Mouse (Mus musculus) left cerebral cortex, adult 11 months (tissue): ENCODE measurements at regions not wholly inside any gene's neighbourhood (a gene's known extent, or its start where the extent isn't known, plus 50 kb on each side); places are given as distances from the start of the nearest gene placed in this dataset.

Experiments used
- DNase-seq: peaks from one replicate; pipeline ENCODE4 v3.0.0; 2022; ENCODE audit warnings: low spot score

DNA sequence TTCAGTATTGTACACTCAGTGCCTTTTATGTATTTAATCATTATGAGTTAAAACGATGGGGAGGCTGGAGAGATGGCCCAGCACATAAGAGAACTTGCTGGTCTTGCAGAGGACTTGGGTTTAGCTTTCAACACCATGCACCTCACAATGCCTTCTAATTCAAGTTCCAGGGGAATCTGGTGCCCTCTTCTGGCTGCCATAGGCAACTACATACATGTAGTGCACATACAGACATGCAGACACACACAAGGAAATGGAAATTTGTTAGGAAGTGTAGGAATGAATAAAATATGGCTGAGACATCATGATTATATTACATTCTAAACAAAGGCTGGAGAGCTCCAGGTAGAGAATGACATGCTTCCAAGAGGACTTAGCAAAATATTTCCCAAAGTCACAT is 251.4 kb downstream of the Hivep2 start:
- no peak for DNase-seq

DNA sequence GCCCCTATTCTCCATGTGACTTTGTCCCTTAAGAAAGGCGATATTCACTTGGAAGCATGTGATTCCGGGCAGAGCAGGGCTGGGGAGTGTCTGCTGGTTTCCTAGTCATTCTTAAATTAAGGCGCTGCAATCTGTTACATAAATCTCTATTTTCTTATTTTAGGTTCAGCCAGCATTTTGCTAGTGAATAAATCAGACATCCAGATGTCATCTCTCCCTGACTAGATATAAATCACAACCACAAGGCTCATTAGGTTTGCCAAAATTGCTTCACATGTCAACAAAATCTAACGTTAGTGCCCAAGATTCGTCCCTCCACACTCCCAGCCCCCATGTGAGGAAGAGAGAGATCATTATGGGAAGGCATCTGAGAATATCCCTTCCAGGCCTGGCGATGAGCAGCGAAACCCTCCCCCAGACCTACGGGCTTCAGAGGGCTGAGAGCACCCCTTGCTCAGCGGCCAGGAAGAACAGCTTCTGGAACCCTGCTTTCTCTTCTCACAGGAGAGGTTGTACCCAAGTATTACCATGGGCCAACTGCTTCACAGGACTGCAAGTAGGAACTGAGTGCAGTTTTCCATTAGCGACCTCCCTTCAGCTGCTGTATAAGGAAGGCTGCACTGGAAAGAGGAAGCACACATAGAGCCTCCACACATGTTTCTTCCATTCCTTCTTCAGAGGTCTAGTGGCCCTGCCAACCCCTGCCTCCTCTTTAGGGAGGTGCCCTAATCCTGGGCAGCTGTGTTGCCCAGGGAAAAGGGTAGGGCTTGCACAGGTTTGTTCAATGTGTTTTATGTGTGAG is 250.5 kb downstream of the Hivep2 start:
- DNase-seq, result no peak

DNA sequence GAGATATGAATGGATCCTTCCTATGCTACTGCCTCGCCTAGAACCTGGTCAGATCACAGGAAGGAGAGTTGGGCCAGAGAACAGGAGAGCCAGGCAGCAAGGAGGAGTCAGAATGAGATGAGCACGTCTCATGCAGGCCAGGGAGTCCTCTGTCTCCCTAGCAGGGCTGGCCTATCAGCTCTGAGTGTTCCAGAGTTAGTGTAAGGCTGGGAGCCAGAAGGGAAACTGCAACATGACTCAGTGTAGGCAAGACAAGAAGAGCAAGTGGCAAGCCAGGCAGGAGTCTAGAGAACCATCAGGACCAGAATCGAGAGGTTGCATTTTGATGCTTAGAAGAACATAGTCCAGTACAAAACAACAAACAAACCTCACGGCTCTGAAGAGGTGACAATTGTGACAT is 249.6 kb downstream of the Hivep2 start:
- DNase-seq, result no peak

DNA sequence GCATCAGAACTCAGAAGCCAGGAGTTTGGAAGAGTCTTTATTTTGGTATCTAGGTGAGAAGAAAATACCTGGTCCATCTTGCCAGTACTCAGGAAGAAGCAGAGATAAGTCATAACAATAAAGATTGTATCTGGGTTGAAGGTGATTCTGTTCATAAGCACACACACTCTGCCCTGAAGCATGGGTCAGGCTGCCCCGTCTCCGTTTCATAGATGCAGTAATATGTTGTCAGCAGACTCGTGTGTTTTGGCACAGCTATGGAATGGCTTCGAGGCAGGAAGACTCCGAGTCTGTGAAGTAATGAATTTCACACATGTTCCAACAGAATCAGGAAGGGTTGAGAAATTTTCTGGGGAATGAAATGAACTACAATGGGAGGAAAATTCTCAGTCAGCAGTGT is 247.7 kb downstream of the Hivep2 start:
- DNase-seq, result no peak

DNA sequence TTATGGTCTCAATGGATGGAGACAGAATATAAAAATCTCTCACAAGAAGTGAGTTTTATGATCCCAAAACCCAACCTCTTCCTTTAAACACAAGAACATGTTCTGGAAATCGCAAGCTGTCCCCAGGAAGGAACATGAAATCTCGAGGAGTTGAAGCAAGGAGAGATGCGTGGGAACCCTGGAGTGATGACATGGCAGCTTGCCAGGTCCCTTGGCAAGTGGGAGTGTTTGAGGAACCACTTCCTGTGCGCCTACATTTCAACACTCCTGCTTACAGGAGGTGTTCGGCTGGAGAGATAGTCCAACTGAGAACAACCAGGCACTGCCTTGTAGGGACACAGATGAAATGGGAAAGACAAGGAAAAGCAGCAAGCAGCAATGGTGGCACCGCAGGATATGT is 246.1 kb downstream of the Hivep2 start:
- peak; percentile 66 for DNase-seq

DNA sequence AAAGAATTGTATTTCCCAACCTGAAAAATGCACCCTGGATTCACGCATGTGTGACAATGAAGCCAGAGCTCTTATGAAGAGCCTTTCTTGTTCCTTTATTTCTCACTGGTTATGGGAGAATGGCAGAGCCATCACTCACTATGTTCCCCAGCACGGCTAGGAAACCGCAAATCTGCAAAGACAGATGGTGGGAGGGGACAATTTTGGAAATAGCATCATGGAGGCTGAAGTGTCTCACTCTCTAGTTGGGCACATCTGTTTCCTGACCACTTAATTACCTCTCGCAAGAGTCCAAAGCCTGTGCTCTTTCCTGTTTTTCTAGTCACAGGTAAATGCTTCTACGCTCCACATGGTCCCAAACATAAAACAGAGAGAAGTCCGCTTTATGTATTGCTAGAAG is 245.6 kb downstream of the Hivep2 start:
- DNase-seq, result no peak

DNA sequence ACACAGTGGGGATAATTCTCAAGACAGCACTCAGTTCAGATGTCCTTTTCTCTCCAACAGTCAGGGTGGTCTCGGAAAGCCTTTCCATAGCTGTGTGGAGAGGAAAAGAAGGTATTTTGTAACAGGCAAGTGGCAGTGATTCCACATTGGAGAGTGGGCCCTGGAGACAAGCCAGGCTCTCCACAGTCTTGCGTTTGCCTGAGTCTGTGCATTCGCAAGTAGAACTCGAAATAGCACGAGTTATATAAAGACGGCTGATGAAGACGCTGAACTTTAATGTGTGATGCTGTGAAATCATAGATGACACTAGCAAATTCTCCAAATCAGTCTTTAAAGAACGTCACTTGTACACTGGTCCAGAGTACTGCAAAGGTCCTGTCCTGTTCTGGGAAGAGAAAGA is 244.6 kb downstream of the Hivep2 start:
- peak; percentile 72 for DNase-seq

DNA sequence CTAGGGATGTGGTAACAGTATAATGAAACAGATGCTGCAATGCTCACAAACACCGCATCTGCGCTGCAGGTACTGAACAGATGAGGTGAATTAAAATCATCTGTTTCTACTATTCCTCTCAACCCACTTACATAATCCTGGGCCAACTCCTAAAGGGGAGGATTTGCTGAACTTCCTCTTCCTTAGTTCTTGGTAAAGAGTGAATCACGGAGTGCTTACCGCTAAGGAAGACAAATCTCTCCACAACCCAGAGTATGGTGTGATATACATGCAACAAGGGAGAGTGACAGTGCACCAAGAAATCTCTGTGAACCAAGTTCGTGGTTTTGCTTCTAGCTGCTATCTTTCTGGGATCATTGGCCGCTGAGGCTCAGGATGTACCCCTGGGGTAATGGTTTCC is 244.2 kb downstream of the Hivep2 start:
- DNase-seq, result no peak

DNA sequence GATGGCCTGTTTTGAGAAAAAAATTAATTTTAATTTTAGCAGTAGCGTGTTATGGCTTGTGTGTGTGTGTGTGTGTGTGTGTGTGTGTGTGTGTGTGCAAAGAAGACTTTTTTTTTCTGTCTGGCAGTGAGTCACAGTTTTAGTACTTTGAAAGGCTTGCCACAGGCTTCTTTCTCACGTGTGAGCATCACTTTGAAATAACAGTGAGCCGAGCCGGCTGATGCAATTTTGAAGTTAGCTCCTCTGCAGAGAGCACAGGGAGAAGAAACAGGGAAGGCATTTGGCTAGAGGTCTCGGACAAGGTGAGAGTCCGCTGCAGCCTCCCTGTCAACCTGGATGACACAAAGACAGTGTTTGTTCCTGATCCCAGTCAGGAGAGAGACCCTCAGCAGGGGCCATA is 242.3 kb downstream of the Hivep2 start:
- no peak for DNase-seq

DNA sequence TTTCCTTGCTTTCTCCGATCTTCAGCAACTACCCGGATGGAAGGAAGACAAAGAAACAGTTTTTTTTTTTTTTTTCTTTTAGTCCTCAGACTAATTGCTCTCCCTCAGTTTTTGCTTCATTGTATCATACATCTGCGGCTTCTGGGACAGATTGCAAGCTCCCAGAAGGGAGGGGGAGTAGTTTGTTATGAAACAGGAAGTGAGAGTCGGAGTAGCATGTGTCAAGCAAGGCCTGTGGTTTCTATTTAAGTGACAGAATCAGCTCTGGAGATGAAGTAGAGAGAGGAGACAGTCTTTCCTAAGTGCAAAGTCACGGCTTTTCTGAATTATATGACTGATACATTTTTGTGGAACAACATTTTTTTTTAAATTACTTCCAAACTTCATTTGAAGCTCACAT is 241.7 kb downstream of the Hivep2 start:
- DNase-seq, result peak; percentile 71

DNA sequence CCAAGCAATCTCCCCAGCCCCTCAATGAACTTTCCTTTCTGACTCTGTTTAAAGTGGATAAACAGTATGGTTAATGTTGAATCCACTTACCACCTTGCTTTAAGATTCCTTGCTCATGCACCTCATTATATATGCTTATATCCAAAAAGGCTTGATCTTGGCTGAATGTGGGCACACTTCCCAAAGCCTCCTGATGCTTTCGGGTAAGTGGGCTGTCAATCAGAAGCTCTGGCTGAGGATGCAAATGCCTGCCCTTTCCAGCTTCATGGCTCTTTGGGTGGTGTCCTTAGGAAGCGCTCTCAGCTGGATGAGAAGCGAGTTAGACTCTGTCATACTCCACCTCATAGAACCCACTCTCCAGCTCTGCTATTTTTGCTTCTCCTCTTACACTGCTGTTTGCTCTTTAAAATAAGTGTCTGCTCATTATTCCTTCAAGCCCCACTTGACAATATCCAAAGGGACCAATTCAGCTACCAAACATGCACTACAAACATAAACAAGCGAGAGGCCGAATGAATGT is 241.2 kb downstream of the Hivep2 start:
- no peak for DNase-seq
